Mouse (Mus musculus) embryonic facial prominence, embryonic 15.5 days (tissue): ENCODE measurements around the gene Suox. TPM values are rescaled to one million over a fixed set of nuclear protein-coding genes. Genes with fewer than 3 reads are reported as not detected.

ENCODE experiments used
- ATAC-seq: fragments of 200-750 bp; cut with Nextera tagmentation; 2 replicates; pipeline ENCODE4 v1.8.0; 2017; ENCODE audit warnings: low read depth, moderate TSS enrichment; ENCODE audit not compliant: insufficient number of reproducible peaks, low FRiP score, low TSS enrichment
- H3K27ac ChIP-seq: fragments of 300-500 bp; sonication (generic); replicated peaks from 2 replicates; pipeline ENCODE4 v1.5.1; 2015; ENCODE audit warnings: mild to moderate bottlenecking, inconsistent platforms
- H3K27me3 ChIP-seq: fragments of 300-500 bp; sonication (generic); 2 replicates; pipeline ENCODE4 v1.6.1; 2015; ENCODE audit warnings: inconsistent platforms
- H3K36me3 ChIP-seq: fragments of 300-500 bp; sonication (generic); 2 replicates; pipeline ENCODE4 v1.6.1; 2015; ENCODE audit warnings: mild to moderate bottlenecking, inconsistent platforms
- H3K4me1 ChIP-seq: fragments of 300-500 bp; sonication (generic); 2 replicates; pipeline ENCODE4 v1.6.1; 2015; ENCODE audit warnings: inconsistent platforms
- H3K4me2 ChIP-seq: fragments of 300-500 bp; sonication (generic); replicated peaks from 2 replicates; pipeline ENCODE4 v1.6.1; 2015; ENCODE audit warnings: mild to moderate bottlenecking, inconsistent platforms
- H3K4me3 ChIP-seq: fragments of 300-500 bp; sonication (generic); replicated peaks from 2 replicates; pipeline ENCODE4 v1.5.1; 2015; ENCODE audit warnings: mild to moderate bottlenecking, inconsistent platforms
- H3K9ac ChIP-seq: fragments of 300-500 bp; sonication (generic); 2 replicates; pipeline ENCODE4 v1.6.1; 2015; ENCODE audit warnings: inconsistent platforms
- H3K9me3 ChIP-seq: fragments of 300-500 bp; sonication (generic); replicated peaks from 2 replicates; pipeline ENCODE4 v1.6.1; 2016; ENCODE audit warnings: inconsistent platforms
- WGBS: fragments of 180-500 bp; shearing (Covaris S2); methylation state at CpG from one replicate; pipeline ENCODE4 v1.1.7; 2015; 5-methylcytosine and 5-hydroxymethylcytosine counted together
- polyA plus RNA-seq: library from polyadenylated mRNA; unstranded; fragments of >200 nt; fragmentation: Nextera tagmentation; extraction: Ambion mirVana; gene quantifications from 2 replicates; pipeline ENCODE4 v1.2.1, GENCODE M21; 2015

The Suox gene
- polyA plus RNA-seq, 1 experiment from 2014 or later = 20.9 TPM

GRCm38 (mm10) chr10:128697072-128697725, 23.3 kb upstream of the Suox start:
- no peaks in the 10 kb centered on the region for H3K27me3 ChIP-seq
- H3K4me3 ChIP-seq = peak overlapping the region; percentile 95
- H3K9ac ChIP-seq = no peak overlapping the region
- WGBS = 79% methylated on average over 6 of the region's 6 CpGs
- peaks cover 41% of the 10 kb centered on the region for H3K36me3 ChIP-seq
- no peak for ATAC-seq
- H3K4me1 ChIP-seq = peaks cover 13% of the 10 kb centered on the region; the same call in 1 of the 2 replicates
- H3K27ac ChIP-seq = peak overlapping the region; percentile 82
- no peaks in the 10 kb centered on the region for H3K9me3 ChIP-seq
- H3K4me2 ChIP-seq = peak overlapping the region; percentile 69

- Histone ChIP-seq H3K27ac (peak within 1 kb of the TSS; percentile 98), H3K36me3 (peaks cover 34% of the 10 kb centered on the region), H3K4me2 (peak within 1 kb of the TSS; percentile 69), H3K4me3 (peak within 1 kb of the TSS; percentile 95), H3K27me3 (no peaks in the 10 kb centered on the region), H3K9ac (peak within 1 kb of the TSS; percentile 86), H3K4me1 (peaks cover 12% of the 10 kb centered on the region; the same call in 1 of the 2 replicates), H3K9me3 (no peaks in the 10 kb centered on the region)
- ATAC-seq = peak; percentile 99
- 1% methylated on average over 40 of the region's 40 CpGs for WGBS
Measured at GRCm38 (mm10) chr10:128695992-128696807, 22.3 kb upstream of the Suox start, which contains the start of gene Rab5b. Rab5b (minus strand) TSS chr10:128696264.

- Histone ChIP-seq H3K27me3 (no peaks in the 10 kb centered on the region), H3K4me3 (peak overlapping the region; percentile 95), H3K27ac (peak overlapping the region; percentile 98), H3K4me1 (peaks cover 12% of the 10 kb centered on the region; the same call in 1 of the 2 replicates), H3K9ac (peak overlapping the region; percentile 86), H3K9me3 (no peaks in the 10 kb centered on the region), H3K4me2 (peak overlapping the region; percentile 57), H3K36me3 (peaks cover 27% of the 10 kb centered on the region)
- ATAC-seq = no peak
- under 1% methylated on average over 22 of the region's 22 CpGs for WGBS
Measured at GRCm38 (mm10) chr10:128695411-128695991, 21.6 kb upstream of the Suox start.

DNA sequence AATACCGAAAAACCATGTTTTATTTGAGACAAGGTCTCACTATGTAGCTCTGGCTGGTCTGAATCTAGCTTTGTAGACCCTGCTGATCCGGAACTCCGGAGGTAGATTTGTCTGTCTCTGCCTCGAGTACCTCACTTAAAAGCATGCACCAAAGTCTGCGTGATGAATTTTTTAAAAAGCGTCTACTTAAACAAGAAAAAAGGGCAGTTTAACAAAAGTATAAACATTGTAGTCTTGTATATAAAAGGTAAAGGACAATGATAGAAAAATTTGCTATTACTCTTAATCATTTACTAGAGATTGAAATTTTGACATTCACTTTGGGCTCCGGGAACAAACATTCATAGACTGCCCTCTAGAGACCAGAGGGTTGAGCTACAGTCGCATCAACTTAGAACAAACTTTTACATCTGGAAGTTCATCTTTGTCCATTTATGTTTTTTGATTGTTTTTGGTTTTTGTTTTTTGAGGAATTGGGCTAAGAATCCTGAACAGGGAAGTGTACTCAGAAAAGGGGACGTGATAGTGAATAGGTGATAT, 666 bp upstream of the Suox start:
- H3K4me1 ChIP-seq = peaks cover 11% of the 10 kb centered on the region
- H3K4me2 ChIP-seq = peak overlapping the region; percentile 81
- ATAC-seq = no peak
- no peaks in the 10 kb centered on the region for H3K9me3 ChIP-seq
- H3K36me3 ChIP-seq = peaks cover 19% of the 10 kb centered on the region
- peak overlapping the region; percentile 37; the same call in 1 of the 2 replicates for H3K9ac ChIP-seq
- H3K27ac ChIP-seq = peak overlapping the region; percentile 58
- H3K4me3 ChIP-seq = peak overlapping the region; percentile 64
- H3K27me3 ChIP-seq = no peaks in the 10 kb centered on the region
- WGBS = under 1% methylated on average over 9 of the region's 9 CpGs

DNA sequence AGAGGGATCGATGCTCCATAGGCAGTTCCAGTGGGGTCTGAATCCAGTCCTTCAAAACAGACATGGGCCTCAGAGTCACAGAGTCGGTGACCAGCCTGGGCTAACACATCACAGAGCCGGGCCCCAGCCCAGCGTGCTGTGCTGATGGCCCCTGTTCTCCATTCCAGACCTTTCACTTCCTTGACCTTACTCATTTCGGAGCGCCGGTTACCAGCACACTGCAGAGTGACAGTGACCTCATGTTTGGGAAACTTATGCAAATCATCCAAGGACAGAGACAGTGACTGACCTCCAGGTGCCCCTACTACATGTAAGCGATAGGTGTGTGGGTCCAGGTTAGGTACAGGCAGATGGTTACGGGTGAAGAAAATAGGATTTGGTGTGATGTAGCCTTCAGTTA, 2.7 kb downstream of the Suox start:
- Histone ChIP-seq H3K9ac (no peak overlapping the region), H3K4me2 (no peak overlapping the region), H3K27me3 (no peaks in the 10 kb centered on the region), H3K9me3 (no peaks in the 10 kb centered on the region), H3K4me1 (peaks cover 16% of the 10 kb centered on the region), H3K27ac (no peak overlapping the region), H3K4me3 (no peak overlapping the region), H3K36me3 (peaks cover 14% of the 10 kb centered on the region; the same call in 1 of the 2 replicates)
- no peak for ATAC-seq
- 91% methylated on average over 9 of the region's 9 CpGs for WGBS

- Histone ChIP-seq H3K4me1 (peaks cover 13% of the 10 kb centered on the region), H3K27ac (peak overlapping the region; percentile 86), H3K36me3 (peaks cover 14% of the 10 kb centered on the region; the same call in 1 of the 2 replicates), H3K4me3 (peak overlapping the region; percentile 68), H3K27me3 (no peaks in the 10 kb centered on the region), H3K9me3 (no peaks in the 10 kb centered on the region), H3K4me2 (peak overlapping the region; percentile 72), H3K9ac (peak overlapping the region; percentile 61)
- ATAC-seq = peak; percentile 59; the same call in 1 of the 2 replicates
- WGBS = under 1% methylated on average over 40 of the region's 42 CpGs
Measured at GRCm38 (mm10) chr10:128668790-128669672, 4.8 kb downstream of the Suox start.

GRCm38 (mm10) chr10:128665806-128666205, 8.1 kb downstream of the Suox start:
- Histone ChIP-seq H3K27me3 (no peaks in the 10 kb centered on the region), H3K36me3 (peaks cover 7% of the 10 kb centered on the region; the same call in 1 of the 2 replicates), H3K4me3 (no peak overlapping the region), H3K9ac (no peak overlapping the region), H3K9me3 (no peaks in the 10 kb centered on the region), H3K27ac (no peak overlapping the region), H3K4me2 (no peak overlapping the region), H3K4me1 (0 out of 2 replicates have a peak, but pooled peaks cover 6% of the 10 kb centered on the region)
- ATAC-seq = no peak
- WGBS = 91% methylated on average over 2 of the region's 2 CpGs

- 80% methylated on average over 3 of the region's 3 CpGs for WGBS
- Histone ChIP-seq H3K9me3 (no peaks in the 10 kb centered on the region), H3K27ac (no peak overlapping the region)
Measured at GRCm38 (mm10) chr10:128665307-128665706, 8.6 kb downstream of the Suox start.

DNA sequence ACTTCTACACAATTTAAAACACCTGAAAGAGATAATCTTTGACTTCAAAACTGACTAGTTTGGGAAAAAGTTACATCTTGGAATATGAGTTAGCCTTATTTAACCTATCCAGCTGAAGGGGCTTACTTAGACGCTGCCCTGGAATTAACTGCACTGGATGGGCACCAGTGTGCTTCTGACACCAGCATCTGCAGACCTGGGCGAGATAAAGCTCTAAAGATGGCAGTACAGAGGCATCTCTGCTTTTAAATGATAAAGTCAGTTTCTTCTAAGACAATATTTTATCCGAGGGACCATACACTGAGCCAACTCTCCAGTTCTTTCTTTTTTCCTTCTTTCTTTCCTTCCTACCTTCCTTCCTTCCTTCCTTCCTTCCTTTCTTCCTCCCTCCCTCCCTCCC, 9.1 kb downstream of the Suox start:
- H3K4me3 ChIP-seq = no peak overlapping the region
- no peak overlapping the region for H3K9ac ChIP-seq
- ATAC-seq = no peak
- no peak overlapping the region for H3K4me2 ChIP-seq
- H3K27ac ChIP-seq = no peak overlapping the region
- H3K36me3 ChIP-seq = no peaks in the 10 kb centered on the region
- whole genome bisulfite sequencing = 71% methylated on average over 3 of the region's 3 CpGs
- no peaks in the 10 kb centered on the region for H3K9me3 ChIP-seq
- H3K27me3 ChIP-seq = no peaks in the 10 kb centered on the region
- H3K4me1 ChIP-seq = 0 out of 2 replicates have a peak, but pooled peaks cover 6% of the 10 kb centered on the region

More at GRCm38 (mm10) chr10:128665307-128665706, 8.6 kb downstream of the Suox start:
- Histone ChIP-seq H3K9ac (no peak overlapping the region), H3K36me3 (0 out of 2 replicates have a peak, but pooled peaks cover 3% of the 10 kb centered on the region), H3K4me3 (no peak overlapping the region), H3K4me1 (0 out of 2 replicates have a peak, but pooled peaks cover 6% of the 10 kb centered on the region), H3K27me3 (no peaks in the 10 kb centered on the region), H3K4me2 (no peak overlapping the region)
- ATAC-seq = no peak
